Mouse (Mus musculus) kidney, adult 9 months (tissue): ENCODE data around the gene Tmco1.

ENCODE experiments used
- DNase-seq: peaks from one replicate; pipeline ENCODE4 v3.0.0; 2022

Tmco1 gene

GRCm38 (mm10) chr1:167374942-167375341, 66.8 kb downstream of the Tmco1 start:
- peak; percentile 90 for DNase-seq

- peak; percentile 70 for DNase-seq
Measured at GRCm38 (mm10) chr1:167378019-167378418, 69.8 kb downstream of the Tmco1 start.

GRCm38 (mm10) chr1:167379751-167380150, 71.6 kb downstream of the Tmco1 start:
- no peak for DNase-seq

- DNase-seq, result peak; percentile 58
Measured at GRCm38 (mm10) chr1:167380223-167380622, 72.0 kb downstream of the Tmco1 start.

- DNase-seq, result peak; percentile 60
Measured at GRCm38 (mm10) chr1:167381050-167382015, 73.2 kb downstream of the Tmco1 start.

GRCm38 (mm10) chr1:167382316-167382715, 74.1 kb downstream of the Tmco1 start:
- DNase-seq, result peak; percentile 2

- DNase-seq, result no peak
Measured at GRCm38 (mm10) chr1:167382763-167383162, 74.6 kb downstream of the Tmco1 start.

- DNase-seq, result peak; percentile 0
Measured at GRCm38 (mm10) chr1:167383178-167383577, 75.0 kb downstream of the Tmco1 start.
